Mouse (Mus musculus): ENCODE measurements around the gene Tdrd3.

- TF ChIP-seq GATA1 (IDR thresholded peaks at IDR 0.05; ENCODE audit: borderline replicate concordance, low read length), result no peak
- TF ChIP-seq FLI1 (IDR thresholded peaks at IDR 0.05; ENCODE audit: low read length), result no peak
Measured at GRCm38 (mm10) chr14:87416755-87417690, 584 bp downstream of the Tdrd3 start.
